Mouse (Mus musculus): Measurements from ENCODE around the gene Mymk.

The Mymk gene

DNA sequence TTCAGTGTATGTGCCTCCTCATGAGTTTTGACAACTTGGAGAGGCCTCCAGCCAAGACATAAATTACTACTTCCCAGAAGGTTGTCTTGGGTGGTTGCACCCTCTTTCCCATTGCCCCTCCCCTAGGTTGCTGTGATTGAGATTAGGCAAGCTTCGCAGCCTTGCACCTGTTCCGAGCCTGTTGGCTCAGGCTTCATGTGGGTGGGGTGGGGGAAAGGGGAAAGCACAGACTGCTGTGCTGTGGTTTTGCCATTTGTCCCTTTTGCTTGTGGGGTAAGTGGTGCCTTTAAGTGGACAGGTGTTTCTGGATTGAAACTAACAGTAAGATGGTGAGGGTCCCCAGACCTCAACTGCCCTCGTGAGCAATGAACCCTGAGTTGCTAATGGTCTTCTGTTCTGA, 36.0 kb downstream of the Mymk start:
- DNase-seq (ENCODE audit: low read depth, low spot score) = peak; percentile 54

DNA sequence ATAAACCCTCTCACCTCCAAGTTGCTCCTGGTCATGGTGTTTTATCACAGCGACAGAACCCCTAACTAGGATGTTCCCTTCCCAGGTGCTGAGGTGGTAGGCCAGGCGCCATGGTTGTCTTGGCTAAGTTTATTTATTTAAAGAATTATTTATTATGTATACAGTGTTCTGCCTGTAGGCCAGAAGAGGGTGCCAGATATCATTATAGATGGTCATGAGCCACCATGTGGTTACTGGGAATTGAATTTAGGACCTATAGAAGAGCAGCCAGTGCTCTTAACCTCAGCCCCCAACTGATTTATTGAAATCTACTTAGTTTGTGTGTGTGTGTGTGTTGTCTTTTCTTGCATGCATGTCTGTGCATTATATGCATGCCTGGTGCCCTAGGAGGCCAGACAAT, 39.6 kb downstream of the Mymk start:
- no peak for DNase-seq (ENCODE audit: low read depth, low spot score)

DNA sequence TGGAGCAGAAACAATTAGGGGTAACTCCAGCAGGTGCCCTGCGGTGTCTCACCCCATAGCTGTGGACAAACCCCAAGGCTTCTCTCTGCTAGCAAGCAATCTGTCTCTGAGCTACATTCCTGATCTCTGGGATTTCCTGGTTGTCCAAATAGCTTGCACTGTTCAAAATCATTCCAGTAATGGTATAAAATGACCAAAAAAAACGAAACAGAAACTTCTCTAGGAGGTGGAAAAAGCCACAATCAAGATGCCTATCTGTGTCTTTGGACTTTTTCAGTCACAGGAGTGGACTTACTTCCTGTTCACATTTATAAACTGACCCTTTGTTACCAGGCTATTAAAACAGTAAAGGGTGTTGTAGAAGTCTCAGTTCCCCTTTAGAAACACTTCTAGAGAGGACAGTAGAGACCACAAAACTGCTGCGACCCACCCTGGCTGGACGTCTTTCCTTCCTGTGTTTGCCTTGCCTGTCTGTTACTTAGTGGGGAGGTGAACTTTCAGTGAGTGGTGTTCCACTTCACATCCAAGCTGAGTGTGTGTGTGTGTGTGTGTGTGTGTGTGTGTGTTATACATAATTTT, 43.5 kb downstream of the Mymk start:
- DNase-seq (ENCODE audit: low read depth, low spot score) = peak; percentile 67

GRCm38 (mm10) chr2:27027618-27028436, 44.2 kb downstream of the Mymk start, which contains the start of gene Slc2a6:
TSS of gene Slc2a6 (minus strand) at chr2:27027998.
- DNase-seq (ENCODE audit: low read depth, low spot score) = peak; percentile 94

DNA sequence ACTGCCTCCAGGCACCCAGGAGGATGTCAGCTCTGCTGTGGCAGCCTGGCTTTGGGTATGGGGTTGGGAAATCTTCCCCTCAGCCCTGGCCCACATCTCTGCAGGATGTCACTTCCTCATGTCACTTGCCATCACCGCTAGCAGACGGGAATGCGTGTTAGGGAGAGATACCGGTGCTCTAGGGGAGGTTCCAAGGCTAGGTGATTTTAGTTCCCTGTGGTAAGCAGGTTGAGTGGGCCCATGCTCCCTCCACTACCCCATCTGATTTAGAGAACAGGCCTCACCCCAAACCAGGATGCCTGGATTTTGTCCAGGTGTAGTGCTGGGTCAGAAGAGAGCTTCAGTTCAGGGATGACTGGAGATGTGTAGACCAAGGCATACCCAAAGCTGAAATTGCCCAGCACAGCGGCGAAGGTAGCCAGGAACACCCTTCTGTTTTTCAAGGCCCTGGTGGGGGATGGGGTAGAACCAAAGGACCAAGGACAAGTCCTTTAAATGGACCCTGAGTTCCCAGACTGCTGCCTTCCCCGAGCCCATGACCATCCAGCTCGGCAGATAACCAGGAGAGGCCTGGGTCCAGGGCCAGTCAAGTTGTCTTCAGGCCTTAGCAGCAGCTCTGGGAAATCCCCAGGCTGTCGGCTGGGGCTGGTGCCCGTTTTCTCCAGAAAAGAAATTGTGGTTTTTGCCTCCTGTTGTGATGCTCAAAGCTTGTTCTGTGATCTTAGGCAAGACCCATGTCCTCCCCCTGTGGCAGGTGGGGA, 44.9 kb downstream of the Mymk start:
- DNase-seq (ENCODE audit: low read depth, low spot score) = no peak

DNA sequence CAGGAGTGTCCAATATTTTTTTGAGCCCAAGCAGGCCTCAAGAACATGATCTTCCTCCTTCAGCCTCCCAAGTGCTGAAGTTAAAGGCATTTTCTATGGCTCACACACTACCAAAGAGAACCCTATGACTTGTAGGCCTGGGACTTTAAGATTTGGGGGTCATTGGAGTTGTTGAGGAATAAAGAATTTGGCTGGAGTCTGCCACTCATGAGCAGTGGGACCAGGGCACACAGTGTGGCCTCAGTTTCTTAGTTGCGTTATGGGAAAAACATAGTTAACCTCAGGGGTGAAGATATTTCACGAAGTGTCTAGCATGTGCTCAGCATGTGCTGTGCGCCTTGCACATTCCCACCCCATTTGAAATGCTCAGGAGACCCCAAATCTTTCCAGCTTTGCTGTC, 45.6 kb downstream of the Mymk start:
- no peak for DNase-seq (ENCODE audit: low read depth, low spot score)

DNA sequence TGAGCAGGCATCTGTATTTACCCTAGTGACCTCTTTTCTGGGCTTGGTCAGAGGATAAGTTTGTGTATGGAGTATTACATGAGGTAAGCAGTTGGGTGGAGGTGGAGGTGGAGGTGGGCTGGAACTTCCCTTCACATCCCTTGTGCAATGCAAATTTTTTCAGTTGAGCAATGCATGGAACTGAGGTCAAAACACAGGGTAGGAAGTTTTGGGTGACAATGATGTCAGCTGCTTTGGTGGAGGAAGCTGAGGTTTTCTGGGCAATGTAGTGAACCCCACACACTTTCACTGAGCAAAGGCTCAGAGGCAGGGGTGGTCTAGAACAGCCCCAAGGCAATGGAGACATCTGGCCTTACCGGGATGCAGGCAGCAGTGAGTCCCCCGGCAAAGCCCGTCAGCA, 46.4 kb downstream of the Mymk start:
- no peak for DNase-seq (ENCODE audit: low read depth, low spot score)

DNA sequence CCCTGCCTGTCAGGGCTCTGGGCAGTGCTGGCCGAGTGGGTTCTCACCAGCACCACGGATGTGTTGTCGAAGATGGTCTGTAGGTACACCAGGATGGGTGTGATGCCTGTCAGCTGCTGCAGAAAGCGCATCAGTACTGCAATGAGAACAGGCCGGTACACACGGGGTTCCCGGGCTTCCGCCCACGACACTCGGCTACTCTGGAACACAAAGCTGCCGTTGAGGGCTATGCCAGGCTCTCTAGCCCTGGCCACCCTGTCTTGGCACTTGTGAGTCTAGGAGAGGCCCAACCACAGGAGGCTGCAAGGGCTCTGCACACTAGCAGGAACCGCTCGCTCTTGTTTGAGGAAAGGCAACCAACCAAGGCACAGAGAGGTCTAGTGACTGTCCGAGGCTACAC, 47.8 kb downstream of the Mymk start:
- DNase-seq (ENCODE audit: low read depth, low spot score) = no peak

DNA sequence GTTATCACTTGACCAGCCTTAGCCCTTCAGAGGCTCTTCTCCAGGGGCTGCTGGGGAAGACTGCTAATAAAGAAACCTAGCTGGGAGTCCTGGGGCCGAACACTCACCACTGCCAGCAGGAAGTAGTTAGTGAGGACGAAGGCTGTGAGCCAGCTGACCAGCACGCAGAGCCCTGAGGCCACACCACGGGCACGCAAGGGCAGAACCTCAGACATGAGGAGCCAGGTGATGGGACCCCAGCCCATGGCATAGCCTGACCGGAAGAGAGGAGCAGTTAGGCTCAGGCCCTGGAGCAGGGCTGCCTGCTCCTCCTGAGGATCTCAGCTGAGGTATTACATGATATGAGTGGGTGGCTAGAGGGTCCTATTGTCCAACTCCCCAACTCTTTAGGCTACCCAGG, 49.4 kb downstream of the Mymk start:
- no peak for DNase-seq (ENCODE audit: low read depth, low spot score)

DNA sequence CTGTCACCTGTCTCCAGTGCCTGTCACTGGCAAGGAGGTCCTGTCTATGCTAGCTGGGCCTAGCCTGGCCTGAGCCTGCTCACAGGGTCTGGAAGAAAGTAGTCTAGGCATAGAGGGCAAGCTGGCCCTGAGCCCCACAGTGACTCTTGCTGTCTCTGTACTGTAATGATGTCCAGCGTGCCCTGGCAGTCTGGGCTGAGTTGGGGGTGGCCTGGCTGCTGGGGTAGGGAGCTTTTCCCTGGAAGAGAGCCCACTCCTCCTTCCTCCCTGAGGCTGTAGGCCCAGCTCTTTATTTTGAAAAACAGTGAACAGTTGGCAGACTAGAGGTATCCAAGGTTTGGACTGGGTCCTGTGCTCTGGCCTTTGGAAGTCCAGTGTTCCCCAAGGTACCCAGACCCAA, 50.9 kb downstream of the Mymk start:
- no peak for DNase-seq (ENCODE audit: low read depth, low spot score)

DNA sequence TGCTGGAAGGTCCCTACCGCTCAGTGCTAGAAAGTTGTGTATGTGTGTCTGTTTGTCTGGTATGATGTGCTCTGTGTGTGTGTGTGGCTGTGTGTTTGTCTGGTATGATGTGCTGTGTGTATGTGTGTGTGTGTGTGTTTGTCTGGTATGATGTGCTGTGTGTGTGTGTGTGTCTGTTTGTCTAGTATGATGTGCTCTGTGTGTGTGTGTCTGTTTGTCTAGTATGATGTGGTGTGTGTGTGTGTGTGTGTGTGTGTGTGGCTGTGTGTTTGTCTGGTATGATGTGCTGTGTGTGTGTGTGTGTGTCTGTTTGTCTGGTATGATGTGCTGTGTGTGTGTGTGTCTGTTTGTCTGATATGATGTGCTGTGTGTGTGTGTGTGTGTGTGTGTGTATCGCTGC, 52.4 kb downstream of the Mymk start:
- no peak for DNase-seq (ENCODE audit: low read depth, low spot score)

DNA sequence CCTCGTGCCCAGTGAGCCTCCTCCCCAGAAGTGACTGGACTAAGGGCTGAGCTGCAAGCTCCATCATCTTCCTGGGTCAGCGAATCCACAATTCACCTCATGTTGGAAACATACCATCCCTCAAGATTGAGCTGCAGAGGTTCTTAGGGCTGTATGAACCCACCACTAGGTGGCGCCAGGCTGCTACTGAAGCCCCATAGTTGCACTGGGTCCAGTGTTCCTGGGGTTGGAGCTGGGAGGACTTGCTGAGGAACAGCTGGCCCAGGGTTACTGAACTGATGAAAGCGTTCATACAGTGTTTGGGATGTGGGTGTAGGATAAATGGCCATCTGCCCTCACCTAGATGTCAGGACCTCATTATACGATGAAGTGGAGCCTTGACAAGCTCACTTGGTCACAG, 54.2 kb downstream of the Mymk start:
- peak; percentile 75 for DNase-seq (ENCODE audit: low read depth, low spot score)
